Mouse (Mus musculus) midbrain, embryonic 10.5 days (tissue): ENCODE results near the gene Zc3h14. TPM values are rescaled to one million over a fixed set of nuclear protein-coding genes. Genes with fewer than 3 reads are reported as not detected.
A peak's percentile ranks its signal among the peaks of the same experiment; 100 is the strongest.

Experiments used
- DNase-seq: peaks from one replicate; pipeline ENCODE4 v3.0.0-alpha.2; 2017; ENCODE audit warnings: low spot score
- H3K27ac ChIP-seq: fragments of 300-500 bp; sonication (generic); replicated peaks from 2 replicates; pipeline ENCODE4 v1.5.1; 2016; ENCODE audit warnings: mild to moderate bottlenecking
- H3K27me3 ChIP-seq: fragments of 300-500 bp; sonication (generic); 2 replicates; pipeline ENCODE4 v1.6.1; 2016; ENCODE audit warnings: low read depth, mild to moderate bottlenecking; ENCODE audit not compliant: poor library complexity, severe bottlenecking
- H3K36me3 ChIP-seq: fragments of 300-500 bp; sonication (generic); 2 replicates; pipeline ENCODE4 v1.6.1; 2016; ENCODE audit warnings: mild to moderate bottlenecking, moderate library complexity
- H3K4me1 ChIP-seq: fragments of 300-500 bp; sonication (generic); 2 replicates; pipeline ENCODE4 v1.6.1; 2016
- H3K4me3 ChIP-seq: fragments of 300-500 bp; sonication (generic); 2 replicates; pipeline ENCODE4 v1.5.1; 2016; ENCODE audit warnings: mild to moderate bottlenecking, moderate library complexity
- H3K9me3 ChIP-seq: fragments of 300-500 bp; sonication (generic); replicated peaks from 2 replicates; pipeline ENCODE4 v1.6.1; 2016; ENCODE audit warnings: mild to moderate bottlenecking
- WGBS: fragments of 180-500 bp; shearing (Covaris S2); methylation state at CpG from one replicate; pipeline ENCODE4 v1.1.7; 2016; 5-methylcytosine and 5-hydroxymethylcytosine counted together
- polyA plus RNA-seq: library from polyadenylated mRNA; unstranded; fragments of >200 nt; fragmentation: Nextera tagmentation; extraction: Ambion mirVana; gene quantifications from 2 replicates; pipeline ENCODE4 v1.2.1, GENCODE M21; 2016

Gene Zc3h14
- polyA plus RNA-seq, 1 experiment from 2014 or later: 135 TPM

GRCm38 (mm10) chr12:98746131-98746530 lies 633 bp upstream of the Zc3h14 start:
- 11% methylated on average over 2 of the region's 2 CpGs for WGBS
- peak; percentile 52 for DNase-seq

GRCm38 (mm10) chr12:98747380-98747753 lies 603 bp downstream of the Zc3h14 start:
- H3K9me3 ChIP-seq: no peaks in the 10 kb centered on the region

More at GRCm38 (mm10) chr12:98746131-98746530, 633 bp upstream of the Zc3h14 start:
- Histone ChIP-seq H3K36me3 (peaks cover 14% of the 10 kb centered on the region), H3K27ac (no peak overlapping the region; the same call in none of the 2 replicates), H3K9me3 (no peaks in the 10 kb centered on the region), H3K4me3 (0 out of 2 replicates have a peak overlapping the region, but pooled peaks have one; percentile 85), H3K4me1 (peaks cover 18% of the 10 kb centered on the region), H3K27me3 (no peaks in the 10 kb centered on the region)

GRCm38 (mm10) chr12:98757636-98758035 lies 10.9 kb downstream of the Zc3h14 start:
- no peaks in the 10 kb centered on the region for H3K4me1 ChIP-seq
- H3K27ac ChIP-seq: no peak overlapping the region
- WGBS: 94% methylated on average over 6 of the region's 6 CpGs
- H3K36me3 ChIP-seq: peaks cover 96% of the 10 kb centered on the region
- DNase-seq: no peak
- no peaks in the 10 kb centered on the region for H3K27me3 ChIP-seq
- no peak overlapping the region for H3K4me3 ChIP-seq
- no peaks in the 10 kb centered on the region for H3K9me3 ChIP-seq

More at GRCm38 (mm10) chr12:98747380-98747753, 603 bp downstream of the Zc3h14 start:
- Histone ChIP-seq H3K4me3 (peak overlapping the region; percentile 85), H3K27ac (peak overlapping the region; percentile 97), H3K4me1 (peaks cover 18% of the 10 kb centered on the region), H3K36me3 (peaks cover 17% of the 10 kb centered on the region), H3K27me3 (no peaks in the 10 kb centered on the region)
- DNase-seq: no peak
- WGBS: 1% methylated on average over 14 of the region's 14 CpGs

- no peaks in the 10 kb centered on the region for H3K27me3 ChIP-seq
- H3K9me3 ChIP-seq: no peaks in the 10 kb centered on the region
- H3K4me1 ChIP-seq: no peaks in the 10 kb centered on the region
- peaks cover 96% of the 10 kb centered on the region for H3K36me3 ChIP-seq
- no peak overlapping the region for H3K4me3 ChIP-seq
- no peak overlapping the region for H3K27ac ChIP-seq
- WGBS: 93% methylated on average over 6 of the region's 6 CpGs
- DNase-seq: no peak
These were observed 12.9 kb downstream of the Zc3h14 start for GRCm38 (mm10) chr12:98759700-98760099.

GRCm38 (mm10) chr12:98766241-98766640 lies 19.5 kb downstream of the Zc3h14 start:
- Histone ChIP-seq H3K27ac (no peak overlapping the region), H3K4me1 (no peaks in the 10 kb centered on the region), H3K9me3 (no peaks in the 10 kb centered on the region), H3K36me3 (peaks cover 98% of the 10 kb centered on the region), H3K27me3 (no peaks in the 10 kb centered on the region), H3K4me3 (no peak overlapping the region)
- 94% methylated on average over 2 of the region's 2 CpGs for WGBS
- DNase-seq: no peak

- Histone ChIP-seq H3K9me3 (no peaks in the 10 kb centered on the region), H3K36me3 (peaks cover 99% of the 10 kb centered on the region), H3K4me1 (no peaks in the 10 kb centered on the region), H3K4me3 (no peak overlapping the region), H3K27ac (no peak overlapping the region), H3K27me3 (no peaks in the 10 kb centered on the region)
- WGBS: 90% methylated on average over 3 of the region's 3 CpGs
- no peak for DNase-seq
These were observed 30.7 kb downstream of the Zc3h14 start for GRCm38 (mm10) chr12:98777509-98777908.

GRCm38 (mm10) chr12:98779148-98779547 lies 32.4 kb downstream of the Zc3h14 start:
- Histone ChIP-seq H3K27ac (no peak overlapping the region), H3K36me3 (peaks cover 99% of the 10 kb centered on the region), H3K27me3 (no peaks in the 10 kb centered on the region), H3K9me3 (no peaks in the 10 kb centered on the region), H3K4me1 (no peaks in the 10 kb centered on the region), H3K4me3 (no peak overlapping the region)
- 84% methylated on average over 4 of the region's 4 CpGs for WGBS
- no peak for DNase-seq

- no peak overlapping the region for H3K4me3 ChIP-seq
- no peak for DNase-seq
- 89% methylated on average over 1 of the region's 1 CpGs for WGBS
- H3K27ac ChIP-seq: no peak overlapping the region
- H3K9me3 ChIP-seq: no peaks in the 10 kb centered on the region
- H3K36me3 ChIP-seq: peaks cover 98% of the 10 kb centered on the region
- H3K27me3 ChIP-seq: no peaks in the 10 kb centered on the region
- H3K4me1 ChIP-seq: no peaks in the 10 kb centered on the region
These were observed 37.5 kb downstream of the Zc3h14 start for GRCm38 (mm10) chr12:98784251-98784650.

GRCm38 (mm10) chr12:98795731-98796318 lies 49.1 kb downstream of the Zc3h14 start:
- H3K4me3 ChIP-seq: no peak overlapping the region
- H3K27me3 ChIP-seq: no peaks in the 10 kb centered on the region
- no peaks in the 10 kb centered on the region for H3K4me1 ChIP-seq
- no peak overlapping the region for H3K27ac ChIP-seq
- H3K36me3 ChIP-seq: peaks cover 98% of the 10 kb centered on the region
- no peak for DNase-seq
- 93% methylated on average over 3 of the region's 3 CpGs for WGBS
- no peaks in the 10 kb centered on the region for H3K9me3 ChIP-seq

GRCm38 (mm10) chr12:98800334-98800733 lies 53.6 kb downstream of the Zc3h14 start:
- no peaks in the 10 kb centered on the region for H3K27me3 ChIP-seq
- WGBS: 87% methylated on average over 5 of the region's 5 CpGs
- H3K9me3 ChIP-seq: no peaks in the 10 kb centered on the region
- no peak for DNase-seq
- H3K4me1 ChIP-seq: no peaks in the 10 kb centered on the region
- H3K4me3 ChIP-seq: no peak overlapping the region
- no peak overlapping the region for H3K27ac ChIP-seq
- peaks cover 86% of the 10 kb centered on the region for H3K36me3 ChIP-seq

- H3K4me1 ChIP-seq: no peaks in the 10 kb centered on the region
- 87% methylated on average over 3 of the region's 3 CpGs for WGBS
- DNase-seq: no peak
- peaks cover 79% of the 10 kb centered on the region for H3K36me3 ChIP-seq
- no peak overlapping the region for H3K4me3 ChIP-seq
- H3K27ac ChIP-seq: no peak overlapping the region
- H3K9me3 ChIP-seq: no peaks in the 10 kb centered on the region
- H3K27me3 ChIP-seq: no peaks in the 10 kb centered on the region
These were observed 55.5 kb downstream of the Zc3h14 start for GRCm38 (mm10) chr12:98802245-98802644.

- Histone ChIP-seq H3K27me3 (no peaks in the 10 kb centered on the region), H3K4me3 (no peak overlapping the region)
- 91% methylated on average over 3 of the region's 3 CpGs for WGBS
These were observed 57.4 kb downstream of the Zc3h14 start for GRCm38 (mm10) chr12:98804078-98804748.

GRCm38 (mm10) chr12:98820781-98821180 lies 74.0 kb downstream of the Zc3h14 start:
- Histone ChIP-seq H3K27me3 (no peaks in the 10 kb centered on the region), H3K4me3 (no peak overlapping the region), H3K27ac (peak overlapping the region; percentile 46; the same call in 1 of the 2 replicates), H3K36me3 (peaks cover 64% of the 10 kb centered on the region), H3K4me1 (peaks cover 5% of the 10 kb centered on the region; the same call in 1 of the 2 replicates), H3K9me3 (no peaks in the 10 kb centered on the region)
- 71% methylated on average over 2 of the region's 2 CpGs for WGBS
- DNase-seq: no peak

More at GRCm38 (mm10) chr12:98804078-98804748, 57.4 kb downstream of the Zc3h14 start:
- DNase-seq: no peak
- no peak overlapping the region for H3K27ac ChIP-seq
- H3K9me3 ChIP-seq: no peaks in the 10 kb centered on the region
- no peaks in the 10 kb centered on the region for H3K4me1 ChIP-seq
- H3K36me3 ChIP-seq: peaks cover 75% of the 10 kb centered on the region
